Mouse (Mus musculus) forebrain, embryonic 14.5 days (tissue): ENCODE results near the gene Sbk3. TPM values are rescaled to one million over a fixed set of nuclear protein-coding genes. Genes with fewer than 3 reads are reported as not detected.

Experiments used
- ATAC-seq: fragments of 200-750 bp; cut with Nextera tagmentation; 2 replicates; pipeline ENCODE4 v1.8.0; 2017; ENCODE audit warnings: mild to moderate bottlenecking, moderate library complexity
- DNase-seq: peaks from one replicate; pipeline ENCODE4 v3.0.0-alpha.2; 2015; ENCODE audit warnings: low spot score
- H3K27ac ChIP-seq: fragments of 300-500 bp; sonication (generic); 2 replicates; pipeline ENCODE4 v1.5.1; 2014; ENCODE audit warnings: low read depth, mild to moderate bottlenecking, control low read depth, low read length, moderate library complexity
- H3K27me3 ChIP-seq: fragments of 300-500 bp; sonication (generic); replicated peaks from 2 replicates; pipeline ENCODE4 v1.6.1; 2014; ENCODE audit warnings: low read length, control low read depth, mixed read lengths; ENCODE audit not compliant: control insufficient read depth, insufficient read depth
- H3K36me3 ChIP-seq: fragments of 300-500 bp; sonication (generic); 2 replicates; pipeline ENCODE4 v1.6.1; 2014; ENCODE audit warnings: low read length, control low read depth; ENCODE audit not compliant: control insufficient read depth, insufficient read depth
- H3K4me1 ChIP-seq: fragments of 300-500 bp; sonication (generic); 2 replicates; pipeline ENCODE4 v1.6.1; 2014; ENCODE audit warnings: antibody characterized with exemption, low read length, control low read depth; ENCODE audit not compliant: control insufficient read depth, insufficient read depth
- H3K4me2 ChIP-seq: fragments of 300-500 bp; sonication (generic); 2 replicates; pipeline ENCODE4 v1.6.1; 2014; ENCODE audit warnings: mild to moderate bottlenecking, control low read depth, low read length
- H3K4me3 ChIP-seq: fragments of 300-500 bp; sonication (generic); 2 replicates; pipeline ENCODE4 v1.5.1; 2014; ENCODE audit warnings: low read depth, low read length, control low read depth
- H3K9ac ChIP-seq: fragments of 300-500 bp; sonication (generic); 2 replicates; pipeline ENCODE4 v1.6.1; 2014; ENCODE audit warnings: mild to moderate bottlenecking, low read length, control low read depth, moderate library complexity
- H3K9me3 ChIP-seq: fragments of 300-500 bp; sonication (generic); replicated peaks from 2 replicates; pipeline ENCODE4 v1.6.1; 2016; ENCODE audit warnings: low read length, control low read depth, mixed read lengths; ENCODE audit not compliant: control insufficient read depth
- WGBS: fragments of 180-500 bp; shearing (Covaris S2); extraction: QIAGEN DNeasy Blood & Tissue Kit; methylation state at CpG from one replicate; pipeline ENCODE4 v1.1.7; 2014; 5-methylcytosine and 5-hydroxymethylcytosine counted together
- polyA plus RNA-seq: library from polyadenylated mRNA; unstranded; fragments of >200 nt; fragmentation: Nextera tagmentation; extraction: Ambion mirVana; gene quantifications from 2 replicates; pipeline ENCODE4 v1.2.1, GENCODE M21; 2014

The Sbk3 gene
- polyA plus RNA-seq, 1 experiment from 2014 or later, result 0.39 TPM

DNA sequence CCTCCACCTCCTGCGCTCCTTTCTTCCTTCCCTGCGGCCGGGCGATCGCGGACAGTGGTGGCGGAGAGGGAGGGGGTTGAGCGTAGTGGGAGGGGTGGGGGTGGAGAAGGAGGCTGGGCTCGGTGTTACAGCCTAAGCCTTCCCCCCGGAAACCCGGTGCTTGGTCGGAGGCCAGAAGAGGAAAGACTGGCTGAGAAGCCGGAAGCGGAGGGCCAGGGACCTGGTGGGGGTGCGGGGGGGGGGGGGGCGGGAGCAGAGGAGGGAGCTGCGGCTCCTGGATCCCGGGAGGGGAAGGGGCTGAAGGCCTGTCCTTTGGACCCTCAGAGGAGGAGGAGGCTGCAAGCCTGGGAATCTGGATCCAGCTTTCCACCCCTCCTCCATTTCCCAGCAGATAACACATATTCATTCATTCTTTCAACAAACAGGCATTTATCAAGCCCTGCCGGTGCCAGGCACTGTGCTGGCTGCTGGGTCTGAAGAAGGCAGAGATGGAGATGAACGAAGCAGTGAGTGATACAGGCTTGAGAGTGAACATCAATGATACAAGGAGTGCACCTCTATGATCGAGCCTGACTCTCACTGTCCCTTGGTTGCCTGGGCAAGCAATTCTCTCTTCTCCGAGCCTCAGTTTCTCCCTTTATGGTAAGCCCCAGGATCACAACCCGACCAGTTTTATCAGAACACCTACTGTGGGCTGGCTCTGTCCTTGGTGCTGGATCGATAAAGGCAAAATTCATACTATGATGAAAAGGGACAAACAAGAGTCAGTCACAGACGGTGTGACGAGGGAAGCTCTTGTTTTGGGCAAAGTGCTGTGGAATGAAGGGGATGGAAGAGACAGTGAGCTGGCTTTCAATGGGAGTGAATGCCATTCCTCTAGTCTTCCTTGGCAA, 25.3 kb upstream of the Sbk3 start, which contains the start of gene Zfp579:
Gene Zfp579 (minus strand): TSS at position 156 of the 893 bp plus-strand sequence.
- 5% methylated on average over 15 of the region's 26 CpGs for WGBS
- peaks cover 10% of the 10 kb centered on the region for H3K4me1 ChIP-seq
- peak within 1 kb of the TSS; percentile 73 for H3K27ac ChIP-seq
- H3K36me3 ChIP-seq, result peaks cover 30% of the 10 kb centered on the region
- peak; percentile 85 for ATAC-seq
- peak within 1 kb of the TSS; percentile 69 for H3K4me2 ChIP-seq
- H3K27me3 ChIP-seq, result no peaks in the 10 kb centered on the region
- peak within 1 kb of the TSS; percentile 93 for H3K9ac ChIP-seq
- peak within 1 kb of the TSS; percentile 80 for H3K4me3 ChIP-seq
- no peaks in the 10 kb centered on the region for H3K9me3 ChIP-seq
- DNase-seq, result peak; percentile 95

DNA sequence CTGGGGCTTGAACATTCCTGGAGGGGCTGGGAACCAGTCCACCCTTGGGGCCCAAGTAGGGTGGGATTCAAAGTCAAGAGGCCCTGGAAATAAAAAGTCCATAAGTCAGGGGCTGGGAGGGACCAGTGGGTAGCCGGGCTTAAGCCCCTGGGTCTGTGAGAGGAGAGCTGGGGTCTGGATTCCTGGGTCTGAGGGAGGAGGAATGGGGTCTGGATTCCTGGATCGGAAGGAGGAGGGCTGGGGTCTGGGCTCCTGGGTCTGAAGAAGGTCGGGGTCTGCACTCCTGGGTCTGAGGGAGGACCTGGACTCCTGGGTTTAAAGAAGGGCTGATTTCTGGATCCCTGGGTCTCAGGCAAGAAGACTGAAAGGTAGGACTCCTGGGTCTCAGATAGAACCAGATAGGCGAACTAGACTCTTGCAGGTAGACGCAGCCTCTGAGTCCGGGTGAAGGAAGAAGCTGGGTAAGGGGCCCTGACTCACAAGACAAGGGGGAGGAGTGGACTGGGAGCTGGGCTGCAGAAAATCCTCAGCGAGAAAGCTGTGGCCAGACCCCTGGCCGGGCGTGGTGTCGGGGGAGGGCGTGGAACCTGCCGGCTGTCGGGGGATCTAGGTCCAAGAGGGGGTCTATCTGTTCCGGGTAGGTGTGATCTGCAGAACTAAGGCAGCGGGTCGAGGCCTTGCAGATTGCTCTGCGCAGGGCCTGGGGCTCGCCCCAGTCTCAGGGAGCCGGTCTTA, 24.5 kb upstream of the Sbk3 start:
- DNase-seq, result no peak
- Histone ChIP-seq H3K9ac (peak overlapping the region; percentile 93), H3K9me3 (no peaks in the 10 kb centered on the region), H3K4me1 (peaks cover 10% of the 10 kb centered on the region), H3K27me3 (no peaks in the 10 kb centered on the region), H3K4me3 (peak overlapping the region; percentile 80), H3K4me2 (peak overlapping the region; percentile 69), H3K27ac (peak overlapping the region; percentile 56; the same call in 1 of the 2 replicates), H3K36me3 (peaks cover 31% of the 10 kb centered on the region)
- ATAC-seq, result peak; percentile 21
- 6% methylated on average over 18 of the region's 19 CpGs for WGBS

DNA sequence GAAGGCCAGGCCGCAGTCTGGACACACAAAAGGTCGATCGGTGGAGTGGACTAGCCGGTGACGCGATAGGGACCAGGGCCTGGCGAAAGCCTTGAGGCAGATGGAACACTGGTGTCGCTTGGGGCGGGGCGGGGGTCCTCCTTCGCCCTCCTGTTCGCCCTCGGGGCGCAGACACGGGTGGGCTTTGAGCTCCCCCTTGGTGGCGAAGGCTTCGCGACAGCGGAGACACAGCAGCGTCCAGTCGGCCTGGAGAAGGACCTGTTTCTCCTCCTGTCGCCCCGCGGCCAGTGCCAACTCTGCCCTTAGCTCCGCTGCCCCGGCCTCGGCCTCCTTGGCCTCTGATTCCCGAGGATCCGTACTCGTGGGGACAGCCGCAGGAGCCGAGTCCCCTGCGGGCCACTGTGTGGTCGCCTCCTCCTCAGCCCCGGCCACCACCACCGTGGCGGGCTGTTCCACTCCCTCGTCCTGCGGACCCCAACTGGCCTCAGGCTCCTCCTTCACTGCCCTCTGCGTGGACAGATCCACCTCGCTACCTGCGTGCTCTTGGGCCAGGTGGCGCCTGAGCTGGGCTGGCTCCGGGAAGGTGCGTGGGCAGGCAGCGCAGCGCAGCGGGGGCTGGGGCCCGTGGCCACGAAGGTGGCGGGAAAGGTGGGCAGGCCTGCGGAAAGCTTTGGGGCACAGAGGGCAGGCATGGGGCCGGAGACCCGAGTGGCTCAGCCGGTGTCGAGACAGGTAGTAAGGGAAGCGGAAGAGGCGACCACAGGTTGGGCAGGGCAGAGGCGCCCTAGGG, 23.2 kb upstream of the Sbk3 start:
- DNase-seq (no peak), ATAC-seq (no peak)
- peak overlapping the region; percentile 80 for H3K4me3 ChIP-seq
- no peaks in the 10 kb centered on the region for H3K9me3 ChIP-seq
- H3K9ac ChIP-seq, result peak overlapping the region; percentile 48
- H3K27ac ChIP-seq, result no peak overlapping the region
- H3K4me2 ChIP-seq, result peak overlapping the region; percentile 69
- H3K36me3 ChIP-seq, result peaks cover 31% of the 10 kb centered on the region
- H3K27me3 ChIP-seq, result no peaks in the 10 kb centered on the region
- WGBS, result 60% methylated on average over 55 of the region's 59 CpGs
- H3K4me1 ChIP-seq, result peaks cover 10% of the 10 kb centered on the region

DNA sequence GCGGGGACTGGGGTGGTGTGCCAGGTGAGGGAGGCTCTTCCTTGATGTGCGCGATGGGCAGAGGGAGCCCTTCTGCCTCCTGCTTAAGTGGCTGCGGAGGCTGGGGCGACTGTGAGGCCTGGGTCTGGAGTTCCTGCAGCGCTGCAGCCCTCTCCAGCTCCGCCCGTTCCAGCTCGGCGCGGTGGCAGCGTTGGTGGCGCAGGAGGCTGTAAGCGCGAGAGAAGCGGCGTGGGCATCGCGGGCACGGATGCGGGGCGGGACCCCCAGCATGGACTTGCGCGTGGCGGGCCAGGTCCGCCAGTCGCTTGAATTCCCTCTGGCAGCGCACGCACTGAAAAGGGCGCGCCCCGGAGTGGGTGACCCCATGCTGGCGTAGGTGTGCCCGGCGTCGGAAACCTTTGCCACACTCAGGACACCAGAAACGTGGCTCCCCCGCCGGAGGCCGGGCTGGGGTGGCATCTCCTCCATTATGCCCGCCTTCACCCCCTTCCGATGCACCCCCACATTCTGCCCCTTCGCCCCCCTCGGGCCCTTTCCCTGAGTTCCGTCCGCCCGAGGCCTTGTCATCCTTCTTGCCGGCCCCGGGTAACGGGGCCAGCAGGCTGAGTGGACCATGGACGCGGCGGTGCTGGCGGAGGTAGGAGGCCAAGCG, 22.5 kb upstream of the Sbk3 start:
- Histone ChIP-seq H3K27ac (no peak overlapping the region), H3K4me3 (peak overlapping the region; percentile 80), H3K4me1 (peaks cover 10% of the 10 kb centered on the region), H3K36me3 (peaks cover 31% of the 10 kb centered on the region), H3K27me3 (no peaks in the 10 kb centered on the region), H3K9me3 (no peaks in the 10 kb centered on the region), H3K4me2 (peak overlapping the region; percentile 69), H3K9ac (peak overlapping the region; percentile 48)
- ATAC-seq (no peak), DNase-seq (no peak)
- WGBS, result 42% methylated on average over 50 of the region's 55 CpGs

DNA sequence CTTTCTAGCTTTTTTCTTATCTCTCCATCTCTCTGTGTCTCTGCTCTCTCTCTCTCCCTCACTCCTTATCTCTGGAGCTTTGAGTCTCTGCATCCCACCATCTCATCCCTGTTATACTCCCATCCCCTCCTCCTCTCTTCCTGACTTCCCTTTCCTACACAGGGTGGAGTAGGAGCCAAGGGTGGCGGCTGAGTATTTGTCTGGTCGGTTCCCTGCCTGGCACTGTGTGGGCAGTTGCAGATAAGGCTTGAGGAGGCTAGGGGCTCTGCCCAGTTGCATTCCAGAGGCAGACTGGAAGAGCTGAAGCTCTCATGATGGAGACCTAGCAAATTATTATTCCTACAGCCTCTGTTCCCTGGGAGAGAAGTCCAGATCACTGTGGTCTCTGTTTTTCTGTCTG, 17.3 kb upstream of the Sbk3 start:
- ATAC-seq, result no peak
- no peaks in the 10 kb centered on the region for H3K27me3 ChIP-seq
- no peak overlapping the region for H3K4me2 ChIP-seq
- no peaks in the 10 kb centered on the region for H3K9me3 ChIP-seq
- H3K9ac ChIP-seq, result no peak overlapping the region
- peaks cover 21% of the 10 kb centered on the region for H3K36me3 ChIP-seq
- WGBS, result 68% methylated on average over 2 of the region's 2 CpGs
- DNase-seq, result no peak
- H3K4me3 ChIP-seq, result no peak overlapping the region
- no peak overlapping the region for H3K27ac ChIP-seq
- no peaks in the 10 kb centered on the region for H3K4me1 ChIP-seq

DNA sequence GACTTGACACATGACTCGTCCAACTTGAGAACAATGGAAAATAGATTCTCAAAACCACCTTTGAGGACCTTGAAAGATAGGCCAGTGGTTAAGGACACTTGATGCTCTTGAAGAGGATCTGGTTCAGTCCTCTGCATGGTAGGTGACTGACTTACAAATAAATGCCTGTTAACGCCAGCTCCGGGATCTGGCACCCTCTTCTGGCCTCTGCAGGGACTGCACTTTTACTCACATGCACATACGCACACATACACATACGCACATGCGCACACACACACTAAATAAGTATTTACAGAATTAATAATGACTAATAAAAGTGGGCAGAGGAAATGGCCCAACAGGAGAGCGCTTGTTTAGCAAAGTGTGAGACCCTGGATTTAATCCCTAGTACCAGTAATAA, 5.9 kb upstream of the Sbk3 start:
- no peak overlapping the region for H3K4me3 ChIP-seq
- no peak overlapping the region for H3K4me2 ChIP-seq
- DNase-seq (no peak), ATAC-seq (no peak)
- H3K4me1 ChIP-seq, result no peaks in the 10 kb centered on the region
- no peaks in the 10 kb centered on the region for H3K36me3 ChIP-seq
- H3K27me3 ChIP-seq, result no peaks in the 10 kb centered on the region
- H3K9me3 ChIP-seq, result peaks cover 3% of the 10 kb centered on the region; the same call in 1 of the 2 replicates
- H3K9ac ChIP-seq, result no peak overlapping the region
- H3K27ac ChIP-seq, result no peak overlapping the region
- 93% methylated on average over 7 of the region's 7 CpGs for WGBS

DNA sequence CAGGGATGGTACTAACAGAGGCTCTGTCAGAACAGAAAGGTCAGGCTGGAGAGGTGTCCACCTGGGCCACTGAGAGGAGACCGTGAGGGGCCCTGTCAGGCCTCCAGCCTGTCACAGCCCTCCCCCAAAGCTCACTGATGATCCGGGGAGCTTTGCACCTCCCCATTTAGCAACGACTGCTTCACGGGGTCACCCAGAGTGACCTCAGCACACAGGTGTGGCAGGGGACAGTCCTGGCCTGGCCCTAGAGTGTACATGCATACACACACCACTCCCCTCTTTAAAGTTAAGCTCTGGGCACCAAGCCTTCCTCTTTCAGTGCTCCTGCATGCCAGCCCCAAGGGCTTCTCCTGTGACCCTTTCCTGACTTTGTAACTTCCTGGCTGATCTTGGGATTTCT, 4.5 kb upstream of the Sbk3 start:
- no peak overlapping the region for H3K27ac ChIP-seq
- H3K4me1 ChIP-seq, result no peaks in the 10 kb centered on the region
- no peaks in the 10 kb centered on the region for H3K36me3 ChIP-seq
- H3K27me3 ChIP-seq, result no peaks in the 10 kb centered on the region
- H3K9ac ChIP-seq, result no peak overlapping the region
- H3K4me3 ChIP-seq, result no peak overlapping the region
- WGBS, result 77% methylated on average over 4 of the region's 4 CpGs
- no peak for ATAC-seq
- DNase-seq, result no peak
- peaks cover 3% of the 10 kb centered on the region; the same call in 1 of the 2 replicates for H3K9me3 ChIP-seq
- no peak overlapping the region for H3K4me2 ChIP-seq

DNA sequence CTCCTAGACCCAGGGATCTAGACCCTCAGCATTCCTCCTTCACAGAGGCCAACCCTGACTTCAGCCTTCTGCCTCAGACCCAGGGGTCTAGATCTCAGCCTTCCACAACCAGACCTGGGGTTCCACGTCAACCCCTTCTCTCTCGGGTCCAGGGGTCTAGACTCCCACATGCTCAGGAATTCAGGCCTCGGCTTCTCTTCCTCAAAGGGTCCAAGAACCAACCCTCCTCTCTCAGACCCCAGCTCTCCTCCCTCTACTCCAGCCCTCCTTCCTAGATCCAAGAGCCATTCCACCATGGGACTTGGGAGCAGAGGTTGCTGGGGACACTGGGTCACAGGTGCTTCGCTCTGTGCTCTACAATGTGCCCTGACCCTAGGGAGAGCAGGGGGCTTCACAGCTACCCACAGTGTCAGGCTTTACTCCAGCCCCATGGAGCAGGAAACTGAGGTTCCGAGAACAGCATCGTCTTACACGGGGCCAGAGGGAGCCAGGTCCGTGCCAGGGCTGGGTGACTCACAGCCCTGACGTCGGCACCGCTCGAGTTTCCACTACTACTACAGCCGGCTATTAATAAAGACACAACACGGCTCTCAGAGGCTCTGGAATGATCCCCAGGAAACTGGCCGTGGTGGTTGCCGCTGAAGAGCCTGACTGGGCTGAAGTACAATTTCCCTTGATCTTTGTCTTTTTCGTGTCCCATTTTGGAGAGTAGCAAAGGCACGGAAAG, 1.5 kb upstream of the Sbk3 start:
- no peak overlapping the region for H3K4me2 ChIP-seq
- ATAC-seq (no peak), DNase-seq (no peak)
- H3K27me3 ChIP-seq, result no peaks in the 10 kb centered on the region
- H3K36me3 ChIP-seq, result no peaks in the 10 kb centered on the region
- WGBS, result 83% methylated on average over 18 of the region's 18 CpGs
- H3K4me3 ChIP-seq, result no peak overlapping the region
- H3K27ac ChIP-seq, result no peak overlapping the region
- H3K9me3 ChIP-seq, result peaks cover 3% of the 10 kb centered on the region; the same call in 1 of the 2 replicates
- H3K4me1 ChIP-seq, result no peaks in the 10 kb centered on the region
- H3K9ac ChIP-seq, result no peak overlapping the region
